Mouse (Mus musculus) cerebellum, postnatal 25 days (tissue): ENCODE measurements at regions not wholly inside any gene's neighbourhood (a gene's known extent, or its start where the extent isn't known, plus 50 kb on each side); places are given as distances from the start of the nearest gene placed in this dataset.

Experiments used
- DNase-seq, 2 experiments: peaks; one replicate each; pipeline ENCODE4 v3.0.0; 2021; ENCODE audit warnings: mixed read lengths in 2 of 2

DNA sequence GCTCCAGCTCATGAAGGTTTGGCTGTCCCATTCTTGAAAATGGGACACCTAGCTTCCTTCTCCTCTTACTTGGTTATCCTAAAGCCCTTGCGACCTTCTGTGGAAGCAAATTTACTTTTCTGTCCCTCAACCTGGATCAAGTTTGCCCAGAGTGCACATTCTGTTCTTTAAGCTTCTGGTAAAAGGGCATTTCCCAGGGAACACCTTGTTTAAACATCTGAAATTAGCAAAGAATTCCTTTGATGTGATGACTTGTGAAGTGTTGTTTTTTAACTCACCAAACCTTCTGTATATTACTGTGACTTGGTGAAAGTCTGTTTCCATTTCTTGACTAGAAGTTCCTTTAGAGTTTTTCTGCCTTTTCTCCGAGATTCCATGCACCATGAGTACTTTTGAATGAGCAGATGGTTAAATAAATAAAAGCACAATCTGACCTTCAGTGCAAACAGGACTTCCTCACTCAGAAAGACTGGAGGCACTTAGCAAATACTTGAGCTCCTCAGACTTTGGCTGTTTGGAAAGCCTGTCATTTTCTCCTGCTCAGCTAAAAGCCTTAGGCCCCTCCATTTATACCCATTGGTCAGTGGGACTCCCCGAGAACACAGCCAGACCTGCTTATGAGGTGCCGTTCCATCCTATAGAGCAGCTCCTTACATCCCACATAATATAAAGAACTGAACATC, 69.3 kb upstream of the Rprm start:
- DNase-seq, result no peak

DNA sequence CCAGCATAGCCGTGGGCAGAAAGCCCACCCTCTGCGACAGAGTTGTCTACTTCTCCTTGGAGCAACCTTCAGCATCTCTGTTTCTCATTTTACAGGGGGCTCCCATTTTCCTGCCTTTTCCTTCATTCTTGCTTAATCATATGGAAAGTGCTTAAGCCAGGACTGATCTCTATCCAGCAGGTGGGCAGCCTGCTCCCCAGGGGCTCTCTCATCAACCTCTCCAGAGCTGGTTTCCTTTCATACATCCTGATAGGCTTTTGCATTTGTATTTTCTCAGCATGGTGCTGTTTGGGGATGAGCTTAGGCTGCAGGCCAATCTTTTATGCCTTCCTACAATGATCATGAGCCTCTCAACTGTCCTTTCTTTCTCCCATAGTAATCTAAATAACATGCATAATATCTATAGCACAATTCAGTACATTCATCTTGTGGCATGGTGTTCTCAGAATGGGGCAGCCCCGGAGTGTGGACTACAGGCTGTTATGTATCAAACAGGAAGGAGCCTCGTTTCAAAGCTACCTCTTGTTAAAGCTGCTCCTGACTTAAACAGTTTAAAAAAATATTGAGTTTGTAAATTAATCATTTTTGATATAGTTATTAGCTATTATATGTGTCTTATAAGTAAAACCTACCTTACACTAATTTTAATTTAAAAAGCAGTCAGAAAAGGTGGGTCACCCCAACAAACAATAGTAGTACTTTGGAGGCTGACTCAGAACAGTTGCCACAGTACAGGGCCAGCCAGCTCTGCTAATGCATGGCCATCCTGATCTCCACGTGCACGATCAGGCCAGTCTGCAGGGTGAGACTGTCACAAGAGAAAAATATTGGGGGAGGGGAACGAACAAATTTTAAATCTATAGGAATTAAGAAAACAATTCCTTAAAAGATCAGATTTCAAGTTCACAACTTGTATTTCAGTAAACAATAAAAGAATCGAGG, 73.6 kb upstream of the Rprm start:
- no peak for DNase-seq

DNA sequence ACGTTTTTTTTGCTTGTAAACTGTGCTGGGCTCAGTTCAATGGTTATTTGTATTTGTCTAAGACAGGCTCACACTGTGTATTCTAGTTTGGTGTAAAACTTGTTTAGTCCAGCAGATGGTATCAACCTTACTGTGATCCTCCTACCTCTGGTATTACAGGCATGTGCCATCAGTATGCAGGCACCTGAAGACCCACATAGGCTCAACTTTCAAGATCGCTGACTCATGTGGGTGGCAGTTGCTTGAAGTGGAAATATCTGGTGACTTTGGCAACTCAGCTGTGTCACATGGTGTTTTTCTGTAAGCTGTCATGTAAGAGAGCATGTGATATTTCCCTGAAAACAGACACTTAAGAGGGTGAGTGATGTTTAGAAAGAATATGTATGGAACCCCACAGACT, 92.2 kb upstream of the Rprm start:
- peak in 1 of 2 experiments; percentile 2 for DNase-seq

DNA sequence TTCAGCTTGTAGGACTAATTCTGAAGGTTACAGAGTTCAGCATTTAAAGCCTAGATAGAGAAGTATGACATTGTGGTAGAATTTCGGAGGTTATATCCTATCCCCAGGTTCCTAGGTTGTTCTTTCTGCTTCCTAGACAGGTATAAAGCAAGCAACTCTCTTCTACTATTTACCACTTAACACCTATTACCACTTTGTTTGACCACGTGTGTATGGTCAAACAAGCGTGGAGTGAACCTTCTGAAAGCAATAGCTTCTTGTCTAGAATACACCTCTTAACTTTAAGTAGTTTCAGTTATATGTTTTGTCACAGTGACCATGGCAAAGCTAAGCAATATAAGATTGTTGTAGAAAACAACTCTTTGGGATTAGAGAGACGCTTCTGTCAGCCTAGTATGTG, 105.5 kb upstream of the Rprm start:
- DNase-seq, result no peak

DNA sequence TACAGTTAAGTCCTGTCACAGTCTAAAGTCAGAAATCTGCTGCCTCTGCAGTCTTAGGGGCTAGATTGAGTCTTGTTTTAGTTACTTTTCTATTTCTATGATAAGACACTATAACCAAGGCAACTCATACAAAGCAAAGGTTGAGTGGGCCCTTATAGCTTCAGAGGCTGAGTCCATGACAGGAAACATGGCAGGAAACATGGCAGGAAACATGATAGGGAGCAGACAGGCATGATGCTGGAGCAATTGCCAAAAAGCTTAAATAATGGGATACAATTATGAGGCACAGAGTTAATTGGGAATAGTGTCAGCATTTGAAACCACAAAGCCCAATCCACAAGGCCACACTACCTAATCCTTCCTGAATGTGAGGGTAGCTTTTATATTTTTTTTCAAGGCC, 113.0 kb upstream of the Rprm start:
- no peak for DNase-seq

DNA sequence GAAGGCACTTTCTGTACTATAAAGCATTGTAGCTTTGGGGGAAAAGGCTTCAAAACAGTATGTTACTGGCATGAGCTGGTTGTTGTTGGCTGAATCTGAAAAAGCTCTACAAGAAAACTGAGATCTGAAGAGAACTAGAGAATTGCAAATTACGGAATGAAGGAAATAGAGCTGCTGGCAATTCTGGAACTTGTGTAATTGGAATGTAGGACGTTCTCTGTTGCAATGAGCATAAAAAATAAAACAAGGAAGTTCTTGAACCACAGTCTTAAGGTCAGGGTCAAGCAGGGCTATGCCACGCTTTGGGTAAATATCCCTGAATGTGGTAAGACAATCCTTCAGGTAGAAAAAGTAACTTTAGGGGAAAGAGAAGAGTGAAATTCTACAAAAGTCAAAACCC, 130.2 kb upstream of the Rprm start:
- no peak for DNase-seq

DNA sequence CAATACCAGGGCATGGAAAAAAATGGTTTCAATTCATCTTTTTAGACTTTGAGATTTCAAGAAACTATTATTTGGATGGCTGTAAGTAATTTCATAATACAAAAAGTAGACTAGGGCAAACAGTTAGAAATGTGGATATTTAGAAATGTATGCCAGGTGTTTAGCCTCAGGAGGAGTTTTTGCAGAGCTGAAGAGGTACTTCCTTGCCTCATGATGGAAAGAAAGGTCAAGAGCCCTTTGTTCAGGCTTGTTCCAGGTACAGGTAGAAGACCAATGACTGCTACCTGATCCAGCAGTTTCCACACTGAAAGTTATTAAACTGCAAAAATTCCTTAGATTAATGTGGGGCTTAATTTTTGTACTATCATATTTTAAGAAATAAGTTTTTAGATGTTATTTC, 143.3 kb upstream of the Rprm start:
- DNase-seq, result no peak

DNA sequence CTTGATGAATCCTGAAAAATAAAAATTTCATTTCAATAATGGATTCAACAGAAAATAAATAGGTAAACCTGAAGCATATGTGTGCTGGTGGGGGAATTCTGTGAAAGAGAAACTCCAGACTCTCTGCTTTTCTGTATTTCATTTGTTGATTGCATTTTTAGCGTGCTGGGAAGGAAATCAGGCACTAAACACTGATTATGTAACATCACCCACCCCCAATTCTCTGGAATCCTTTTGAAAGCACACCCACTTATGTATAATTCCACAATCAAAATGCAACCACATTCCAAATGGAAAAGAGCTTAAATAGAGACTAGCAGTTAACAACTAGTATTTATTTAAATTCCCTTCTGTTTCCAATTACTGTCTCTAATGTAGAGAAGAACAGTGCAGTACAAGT, 143.7 kb upstream of the Rprm start:
- no peak for DNase-seq

DNA sequence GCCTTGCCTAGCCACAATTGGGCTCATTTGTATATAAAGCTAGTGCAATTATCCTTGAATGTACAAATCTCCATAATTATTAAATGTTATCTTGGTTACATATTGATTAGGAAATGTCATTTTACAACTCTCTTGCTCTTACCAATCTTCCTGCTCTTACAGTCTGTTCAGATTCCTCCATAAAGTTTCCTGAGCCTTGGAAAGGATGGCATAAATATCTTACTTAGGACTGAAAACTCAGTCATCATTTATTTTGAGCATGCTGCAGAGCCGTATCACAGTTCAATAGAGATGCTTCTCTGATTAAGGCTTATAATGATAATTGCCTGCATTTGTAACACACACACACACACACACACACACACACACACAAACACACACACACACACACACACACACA, 151.4 kb upstream of the Rprm start:
- no peak for DNase-seq

DNA sequence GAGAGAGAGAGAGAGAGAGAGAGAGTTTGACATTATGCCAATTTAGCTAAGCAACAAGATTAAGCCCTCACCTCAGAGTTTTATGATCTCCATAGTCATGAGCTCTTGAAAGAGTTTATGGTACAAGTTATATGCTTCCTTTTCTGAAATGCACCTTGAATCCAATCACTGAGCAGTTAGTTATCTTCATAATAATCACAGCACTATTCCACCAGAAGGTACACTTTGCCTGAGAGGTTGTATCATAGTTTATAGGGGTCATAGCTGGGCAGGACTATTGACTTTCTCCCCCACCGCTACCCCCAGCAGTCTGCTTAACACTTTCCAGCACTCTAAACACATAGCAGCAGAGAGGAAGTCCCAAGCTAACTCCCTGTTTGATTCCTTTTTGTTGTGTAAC, 151.8 kb upstream of the Rprm start:
- DNase-seq, result no peak

DNA sequence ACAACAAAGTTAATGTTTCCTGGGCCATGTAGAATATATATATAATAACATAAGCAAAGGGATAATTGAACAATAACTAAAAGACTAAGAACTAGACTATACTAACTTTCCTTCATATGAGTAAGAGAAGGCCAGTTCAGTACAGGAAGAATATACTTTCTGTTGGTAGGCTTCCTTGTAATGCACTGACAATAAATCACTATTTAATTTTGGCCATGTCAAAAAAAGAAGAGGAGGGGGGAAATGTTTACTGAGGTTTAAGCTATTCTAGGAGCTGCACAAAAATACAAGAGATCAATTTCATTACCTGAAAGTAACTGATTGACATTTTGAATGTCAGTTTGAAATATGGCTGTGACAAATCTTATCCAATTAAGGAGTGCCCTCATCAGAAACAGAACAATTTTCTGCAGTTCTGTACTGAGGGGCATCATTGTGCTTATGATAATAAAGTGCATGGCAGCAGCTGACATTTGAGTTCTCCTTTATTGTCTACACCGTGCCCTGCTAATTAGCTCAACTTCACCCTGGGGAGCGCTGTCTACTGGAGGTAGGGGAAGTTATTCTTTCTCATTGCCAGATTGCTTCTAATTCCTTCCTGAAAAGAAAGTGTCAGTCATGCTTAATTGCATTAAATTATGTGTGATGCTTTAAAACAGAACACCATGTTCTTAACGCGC, 171.2 kb upstream of the Galnt13 start:
- DNase-seq, result no peak

DNA sequence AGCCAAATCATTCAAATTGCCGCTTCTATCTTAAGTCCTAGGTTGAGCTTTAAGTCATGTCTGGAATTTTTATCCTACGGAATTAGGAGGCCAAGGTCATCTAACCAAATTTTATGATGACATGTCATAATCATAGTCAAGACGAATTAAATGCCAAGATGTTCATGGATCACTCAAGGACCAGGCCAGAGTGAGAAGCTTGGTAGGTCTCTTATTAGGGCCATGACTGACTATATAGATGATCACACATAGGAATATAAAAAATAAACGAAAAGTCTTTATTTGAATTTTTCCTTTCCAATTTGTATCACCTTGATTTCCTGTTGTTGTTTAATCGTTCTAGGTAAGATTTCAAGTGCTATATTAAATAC, 170.7 kb upstream of the Galnt13 start:
- DNase-seq, result no peak

DNA sequence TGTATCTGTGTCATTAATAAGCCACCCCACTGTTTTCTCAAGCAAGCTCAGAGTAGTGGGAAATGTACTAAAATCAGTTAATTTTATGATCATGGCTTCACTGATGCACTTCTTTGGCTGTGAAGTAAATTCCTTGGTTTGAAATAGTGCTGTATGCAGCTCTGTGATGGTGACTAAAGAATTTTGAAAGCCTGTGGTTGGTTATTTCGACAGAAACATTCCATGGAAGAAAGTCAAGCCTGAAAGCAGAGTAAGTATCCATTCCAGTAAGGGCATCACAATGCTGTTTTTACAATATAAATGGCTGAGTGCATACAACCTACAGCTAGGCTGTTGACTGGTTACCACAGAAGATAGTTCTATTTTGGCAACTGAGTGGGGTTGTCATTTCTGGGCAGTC, 154.2 kb upstream of the Galnt13 start:
- DNase-seq, result no peak

DNA sequence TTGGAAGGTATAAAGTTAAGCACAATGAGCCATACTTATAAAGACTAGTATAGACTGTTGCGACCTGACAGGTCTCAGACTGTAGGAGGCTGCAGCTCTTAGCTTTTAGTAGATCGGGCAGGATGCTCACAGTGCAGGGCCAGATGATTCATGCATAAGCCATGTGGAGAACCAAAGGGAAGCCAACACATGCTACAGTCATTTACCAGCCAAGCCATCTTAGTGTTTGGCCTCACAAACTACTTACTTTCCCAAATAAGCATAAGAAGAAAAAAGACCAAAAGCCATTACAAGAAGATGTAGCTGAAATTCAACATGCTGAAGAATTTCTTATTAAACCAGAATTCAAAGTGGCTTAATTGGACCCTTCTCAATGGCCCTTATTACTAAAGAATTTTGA, 152.2 kb upstream of the Galnt13 start:
- peak; percentile 3 to 19 for DNase-seq

DNA sequence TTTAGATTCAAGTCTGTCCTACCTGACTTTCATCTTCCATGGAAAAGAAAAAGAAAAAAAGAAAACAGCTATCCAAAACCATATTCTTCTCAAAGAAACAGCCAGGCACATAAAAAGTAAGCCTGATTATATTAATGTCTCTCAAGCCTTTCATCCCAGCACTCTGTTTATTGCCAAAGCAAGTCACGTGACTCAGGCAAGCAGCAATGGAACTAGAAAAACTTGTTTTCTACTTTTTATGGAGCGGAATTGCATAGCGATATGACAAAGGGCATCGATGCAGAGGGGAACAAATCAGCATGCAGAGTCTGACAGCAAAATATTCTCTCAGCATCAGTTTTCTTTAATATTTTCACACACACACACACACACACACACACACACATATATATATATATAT, 130.6 kb upstream of the Galnt13 start:
- no peak for DNase-seq

DNA sequence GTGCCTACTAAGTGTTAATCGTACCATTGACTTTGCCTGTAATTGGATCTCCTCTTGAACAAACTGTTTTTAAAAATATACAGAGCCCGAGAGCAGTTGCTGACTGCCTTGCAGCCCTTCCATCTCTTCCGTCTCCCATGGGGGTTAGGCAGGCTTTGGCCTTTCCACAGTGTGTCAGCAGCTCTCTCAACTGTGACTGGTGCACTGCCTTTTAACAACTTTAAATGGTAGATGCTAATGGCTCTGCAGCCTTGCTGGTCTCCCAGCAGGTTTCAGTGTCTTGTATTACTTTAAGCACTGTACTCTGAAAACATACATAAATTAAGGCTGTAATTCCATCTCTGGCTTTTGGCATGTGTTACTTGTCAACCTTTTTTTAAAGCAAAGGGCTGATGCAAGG, 117.6 kb upstream of the Galnt13 start:
- no peak for DNase-seq

DNA sequence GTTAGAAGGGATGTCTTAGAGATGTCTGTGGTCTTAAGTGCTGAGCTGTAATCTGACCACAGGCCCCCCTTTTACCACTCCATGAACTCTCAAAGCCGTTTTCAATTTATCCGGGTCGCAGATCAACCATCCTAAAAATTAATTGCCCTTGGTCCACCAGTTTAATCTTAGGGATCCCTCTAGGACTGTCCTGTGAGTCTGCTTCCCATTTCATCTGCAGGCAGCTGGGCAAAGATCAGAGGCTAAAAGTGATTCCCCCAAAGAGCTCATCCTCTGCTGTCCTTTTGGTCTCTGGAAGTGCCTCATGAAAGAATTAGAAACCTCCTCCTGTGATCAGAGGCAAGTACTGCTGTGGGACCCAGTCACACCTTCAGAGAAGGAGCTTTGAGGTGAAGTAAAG, 69.2 kb upstream of the Galnt13 start:
- DNase-seq, result no peak

DNA sequence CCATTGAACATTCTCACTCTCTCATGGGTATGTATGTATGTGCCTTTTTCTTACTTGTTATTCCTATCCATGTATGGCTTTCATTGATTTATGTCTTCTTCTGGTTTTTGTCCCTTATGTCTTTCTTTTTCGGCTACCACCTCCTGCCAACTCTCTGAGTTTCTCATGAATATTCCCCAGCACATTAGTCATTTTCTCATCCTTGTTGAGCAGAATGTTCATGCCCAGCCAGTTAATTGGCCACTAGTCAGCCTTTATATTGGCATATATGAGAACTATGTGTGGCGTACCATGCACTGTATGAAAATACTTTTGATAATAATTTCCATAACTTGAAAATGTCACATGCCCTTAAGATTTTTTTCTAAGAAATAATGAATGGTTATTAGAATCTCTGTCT, 56.8 kb upstream of the Galnt13 start:
- no peak for DNase-seq
